Mouse (Mus musculus): ENCODE measurements around the gene Smim5. TPM values are rescaled to one million over a fixed set of nuclear protein-coding genes. Genes with fewer than 3 reads are reported as not detected.
"Not testable (repeated sequence)": the region's sequence is repeated elsewhere in the genome, so short reads cannot be mapped to it uniquely, and the experiment has no call there.

The Smim5 gene
- 6.7 and 8.6 TPM in 2 replicates for polyA plus RNA-seq (2015; fragmentation: Nextera tagmentation; extraction: Ambion mirVana)

DNA sequence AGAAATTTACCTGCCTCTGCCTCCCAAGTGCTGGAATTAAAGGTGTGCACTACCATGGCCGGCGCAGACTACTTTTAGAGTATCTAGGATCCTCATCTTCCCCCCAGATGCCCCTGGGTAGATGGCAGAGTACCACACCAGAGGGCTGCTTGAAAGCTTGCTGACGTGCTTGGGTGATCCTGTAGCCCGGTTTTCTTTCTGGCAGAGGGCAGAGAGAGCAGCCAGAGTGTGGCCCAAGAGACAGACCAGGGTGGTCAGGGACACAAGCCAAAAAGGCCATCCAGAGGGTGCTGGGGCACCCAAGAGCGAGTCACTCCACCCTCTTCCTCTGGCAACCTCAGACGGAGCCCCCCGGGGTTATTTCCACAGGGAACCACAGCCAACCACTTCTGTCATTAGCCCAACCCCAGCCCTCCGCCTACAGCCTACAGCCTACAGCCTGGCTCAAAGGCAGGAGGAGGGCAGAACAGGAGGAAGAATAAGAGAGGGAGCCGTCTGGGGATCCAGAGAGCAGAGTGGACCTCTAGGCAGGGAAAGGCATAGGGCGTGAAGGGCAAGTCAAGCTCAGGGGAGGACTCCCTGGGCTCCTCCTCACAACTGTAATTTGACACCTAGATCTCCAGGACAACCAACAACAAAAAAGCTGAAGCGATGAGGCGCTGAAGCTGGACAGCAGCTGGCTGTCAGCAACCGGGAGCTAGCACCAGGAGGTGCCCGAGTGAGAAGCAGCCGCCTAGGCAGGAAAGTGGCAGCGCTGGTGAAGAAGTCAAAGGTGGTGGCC lies at the start of gene Smim5:
TSS of gene Smim5 (plus strand) at position 481 of the 781 bp plus-strand sequence.
- Histone ChIP-seq H3K36me3 (peaks cover 32% of the 10 kb centered on the region), H3K27me3 (no peaks in the 10 kb centered on the region), H3K9ac (peak within 1 kb of the TSS; percentile 39; the same call in 1 of the 2 replicates), H3K9me3 (no peaks in the 10 kb centered on the region), H3K27ac (0 out of 2 replicates have a peak within 1 kb of the TSS, but pooled peaks have one; percentile 28), H3K4me2 (replicated peaks) (peak within 1 kb of the TSS; percentile 31), H3K4me1 (peaks cover 45% of the 10 kb centered on the region), H3K4me3 (peak within 1 kb of the TSS; percentile 12)
- peak; percentile 49; the same call in 1 of the 2 replicates for ATAC-seq (ENCODE audit: low FRiP score, low read depth)
- WGBS: 33% methylated on average over 16 of the region's 16 CpGs

DNA sequence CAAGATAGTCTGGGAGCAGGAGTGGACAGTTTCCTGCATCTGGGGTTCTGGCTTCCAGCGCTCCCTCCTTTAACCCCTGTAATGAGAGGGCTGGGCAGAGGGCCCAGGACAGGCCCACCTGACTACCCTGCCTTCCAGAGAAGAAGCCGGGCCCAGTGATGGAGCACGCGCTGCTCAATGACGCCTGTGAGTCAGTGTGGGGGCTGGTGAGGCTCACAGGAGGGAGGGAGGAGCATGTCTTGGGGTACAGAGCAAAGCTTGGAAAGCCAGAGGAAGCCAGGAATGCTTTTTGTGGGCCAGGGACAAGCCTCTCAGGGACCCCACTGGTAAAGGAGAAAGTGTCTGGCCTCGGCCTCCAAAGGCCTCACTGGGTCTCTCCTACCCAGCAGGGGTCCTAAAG lies 45.1 kb upstream of the Smim5 start:
- H3K9me3 ChIP-seq: no peaks in the 10 kb centered on the region
- H3K27ac ChIP-seq: no peak overlapping the region
- H3K4me3 ChIP-seq: no peak overlapping the region
- no peak overlapping the region for H3K4me2 ChIP-seq (replicated peaks)
- ATAC-seq (ENCODE audit: low FRiP score, low read depth): no peak
- 84% methylated on average over 6 of the region's 6 CpGs for WGBS
- peaks cover 40% of the 10 kb centered on the region for H3K27me3 ChIP-seq
- peaks cover 15% of the 10 kb centered on the region for H3K36me3 ChIP-seq
- no peak overlapping the region for H3K9ac ChIP-seq
- peaks cover 10% of the 10 kb centered on the region; the same call in 1 of the 2 replicates for H3K4me1 ChIP-seq

DNA sequence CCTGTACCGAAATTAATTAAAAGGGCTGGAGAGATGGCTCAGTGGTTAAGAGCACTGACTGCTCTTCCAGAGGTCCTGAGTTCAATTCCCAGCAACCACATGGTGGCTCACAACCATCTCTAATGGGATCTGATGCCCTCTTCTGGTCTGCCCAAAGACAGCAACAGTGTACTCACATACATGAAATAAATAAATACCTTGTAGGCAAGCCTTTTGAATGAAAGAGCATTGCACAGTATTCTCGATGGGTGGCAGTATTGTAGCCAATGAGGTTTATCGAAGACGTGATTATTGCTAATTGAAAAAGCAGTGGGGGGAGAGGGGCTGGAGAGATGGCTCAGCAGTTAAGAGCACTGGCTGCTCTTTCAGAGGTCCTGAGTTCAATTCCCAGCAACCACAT lies 42.6 kb upstream of the Smim5 start:
- peaks cover 65% of the 10 kb centered on the region for H3K27me3 ChIP-seq
- not testable (repeated sequence) for H3K4me2 ChIP-seq (replicated peaks)

DNA sequence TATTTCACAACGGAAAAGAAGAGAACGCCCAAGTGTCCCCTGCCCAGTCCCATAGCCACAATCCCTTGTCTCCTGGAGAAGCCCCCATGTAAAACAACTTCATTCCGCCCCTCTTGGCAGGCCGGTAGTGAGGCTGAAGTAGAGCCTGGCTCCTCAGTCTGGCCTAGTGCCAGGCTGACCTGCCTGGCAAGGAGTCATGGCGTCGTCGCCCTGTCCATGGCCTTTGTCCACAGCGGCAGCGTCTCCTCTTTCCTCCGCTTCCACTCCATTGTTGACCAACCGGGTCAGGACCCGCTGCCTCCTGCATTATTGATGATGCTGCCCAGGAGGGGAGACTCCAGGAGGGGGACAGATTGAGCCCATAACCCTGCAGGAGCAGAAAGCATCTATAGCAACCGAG lies 41.8 kb upstream of the Smim5 start:
- WGBS: 67% methylated on average over 13 of the region's 13 CpGs
- H3K4me2 ChIP-seq (replicated peaks): peak overlapping the region; percentile 68; the same call in 1 of the 2 replicates
- peaks cover 71% of the 10 kb centered on the region for H3K27me3 ChIP-seq
- H3K36me3 ChIP-seq: no peaks in the 10 kb centered on the region
- H3K4me3 ChIP-seq: 0 out of 2 replicates have a peak overlapping the region, but pooled peaks have one; percentile 47
- no peaks in the 10 kb centered on the region for H3K9me3 ChIP-seq
- no peak for ATAC-seq (ENCODE audit: low FRiP score, low read depth)
- H3K4me1 ChIP-seq: peaks cover 10% of the 10 kb centered on the region; the same call in 1 of the 2 replicates
- no peak overlapping the region for H3K27ac ChIP-seq
- no peak overlapping the region for H3K9ac ChIP-seq

More for the DNA sequence above, 42.6 kb upstream of the Smim5 start:
- H3K4me1 ChIP-seq: peaks cover 10% of the 10 kb centered on the region; the same call in 1 of the 2 replicates
- H3K9ac ChIP-seq; H3K4me3 ChIP-seq; H3K9me3 ChIP-seq; H3K36me3 ChIP-seq; H3K27ac ChIP-seq; ATAC-seq (ENCODE audit: low FRiP score, low read depth): not testable (repeated sequence)
- 86% methylated on average over 4 of the region's 4 CpGs for WGBS

DNA sequence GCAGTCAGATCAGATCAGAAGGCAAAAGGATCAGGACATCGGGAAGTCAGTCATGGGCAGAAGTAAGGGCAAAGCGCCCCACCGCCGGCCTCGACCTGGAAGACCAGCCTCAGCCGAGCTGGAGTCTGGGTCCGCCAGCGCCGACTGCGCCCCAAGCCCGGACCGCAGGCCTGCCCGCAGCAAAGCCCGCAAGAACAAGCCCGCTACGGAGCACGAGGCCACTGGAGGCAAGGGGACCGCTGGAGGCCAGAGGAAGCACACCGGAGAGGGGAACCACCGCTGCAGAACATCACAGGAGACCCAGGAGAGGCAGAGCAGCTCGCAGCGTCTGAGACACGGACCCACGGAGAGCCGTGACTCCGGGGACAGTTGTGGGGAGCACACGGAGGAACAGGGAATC lies 41.4 kb upstream of the Smim5 start, which contains the start of gene Myo15b:
TSS of gene Myo15b (plus strand) at position 53 of the 400 bp plus-strand sequence.
- Histone ChIP-seq H3K27me3 (peaks cover 72% of the 10 kb centered on the region), H3K4me2 (replicated peaks) (peak within 1 kb of the TSS; percentile 68), H3K4me3 (peak within 1 kb of the TSS; percentile 47), H3K9ac (peak within 1 kb of the TSS; percentile 59), H3K27ac (no peak within 1 kb of the TSS), H3K4me1 (peaks cover 10% of the 10 kb centered on the region; the same call in 1 of the 2 replicates), H3K36me3 (no peaks in the 10 kb centered on the region), H3K9me3 (no peaks in the 10 kb centered on the region)
- ATAC-seq (ENCODE audit: low FRiP score, low read depth): no peak
- WGBS: 12% methylated on average over 27 of the region's 27 CpGs

DNA sequence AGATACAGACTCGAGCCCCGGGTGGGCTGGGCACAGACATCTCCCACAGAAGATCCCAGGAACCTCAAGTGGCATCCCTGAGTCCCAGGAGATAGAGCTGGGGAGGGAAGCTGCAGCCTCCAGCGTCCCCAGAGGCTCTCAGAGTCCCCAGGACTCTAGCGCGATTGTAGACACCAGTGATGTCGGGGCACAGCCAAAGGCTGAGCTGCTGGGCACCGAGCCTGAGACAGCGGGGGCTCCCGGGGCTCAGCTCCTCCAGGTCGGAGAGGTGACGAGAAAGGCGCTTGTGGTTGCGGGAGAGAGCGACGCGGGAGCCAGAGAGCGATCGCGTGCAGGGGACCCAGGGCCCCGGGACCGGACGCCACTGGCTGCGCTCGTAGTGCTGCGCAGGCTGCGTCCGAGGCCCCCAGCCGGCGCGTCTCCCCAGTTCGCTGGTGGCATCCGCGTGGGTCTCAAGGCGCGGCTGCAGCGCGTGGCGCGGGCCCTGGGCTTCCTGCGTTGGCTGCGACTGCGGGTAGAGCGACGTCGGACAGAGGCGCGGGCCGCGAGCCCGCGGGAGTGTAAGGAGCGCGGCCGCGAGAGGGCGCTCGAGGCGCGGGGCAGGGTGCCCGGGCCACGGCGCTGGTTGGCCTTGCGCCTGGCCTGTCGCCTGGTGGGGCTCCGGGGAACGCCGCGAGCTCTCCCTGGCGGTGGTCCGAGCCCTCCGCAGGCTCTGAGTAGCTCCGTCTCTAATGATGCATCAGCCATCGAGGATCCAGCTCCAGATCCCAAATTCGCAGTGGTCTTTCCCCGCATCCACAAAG lies 40.4 kb upstream of the Smim5 start:
- H3K9me3 ChIP-seq: no peaks in the 10 kb centered on the region
- H3K4me1 ChIP-seq: peaks cover 10% of the 10 kb centered on the region; the same call in 1 of the 2 replicates
- ATAC-seq (ENCODE audit: low FRiP score, low read depth): peak; percentile 79
- no peaks in the 10 kb centered on the region for H3K36me3 ChIP-seq
- peaks cover 72% of the 10 kb centered on the region for H3K27me3 ChIP-seq
- peak overlapping the region; percentile 68 for H3K4me2 ChIP-seq (replicated peaks)
- peak overlapping the region; percentile 47 for H3K4me3 ChIP-seq
- 2% methylated on average over 53 of the region's 75 CpGs for WGBS
- H3K27ac ChIP-seq: no peak overlapping the region
- peak overlapping the region; percentile 59 for H3K9ac ChIP-seq

DNA sequence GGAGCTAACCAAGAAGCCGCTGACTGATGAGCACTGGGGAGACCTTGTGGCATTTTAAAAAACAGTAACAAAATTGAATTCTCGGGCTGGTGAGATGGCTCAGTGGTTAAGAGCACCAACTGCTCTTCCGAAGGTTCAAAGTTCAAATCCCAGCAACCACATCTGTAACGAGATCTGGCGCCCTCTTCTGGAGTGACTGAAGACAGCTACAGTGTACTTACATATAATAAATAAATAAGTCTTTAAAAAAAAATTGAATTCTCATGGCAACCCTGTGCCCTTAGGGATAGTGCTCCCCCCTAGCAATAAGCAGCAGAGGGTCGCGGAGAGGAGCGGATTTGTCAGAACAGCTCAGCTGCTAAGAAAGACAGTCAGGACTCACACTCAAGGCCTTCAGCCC lies 35.9 kb upstream of the Smim5 start:
- no peak overlapping the region for H3K27ac ChIP-seq
- H3K27me3 ChIP-seq: peaks cover 40% of the 10 kb centered on the region
- WGBS: 86% methylated on average over 8 of the region's 8 CpGs
- no peak overlapping the region for H3K9ac ChIP-seq
- ATAC-seq (ENCODE audit: low FRiP score, low read depth): no peak
- peaks cover 6% of the 10 kb centered on the region; the same call in 1 of the 2 replicates for H3K4me1 ChIP-seq
- H3K36me3 ChIP-seq: no peaks in the 10 kb centered on the region
- H3K9me3 ChIP-seq: no peaks in the 10 kb centered on the region
- H3K4me3 ChIP-seq: no peak overlapping the region
- no peak overlapping the region for H3K4me2 ChIP-seq (replicated peaks)

DNA sequence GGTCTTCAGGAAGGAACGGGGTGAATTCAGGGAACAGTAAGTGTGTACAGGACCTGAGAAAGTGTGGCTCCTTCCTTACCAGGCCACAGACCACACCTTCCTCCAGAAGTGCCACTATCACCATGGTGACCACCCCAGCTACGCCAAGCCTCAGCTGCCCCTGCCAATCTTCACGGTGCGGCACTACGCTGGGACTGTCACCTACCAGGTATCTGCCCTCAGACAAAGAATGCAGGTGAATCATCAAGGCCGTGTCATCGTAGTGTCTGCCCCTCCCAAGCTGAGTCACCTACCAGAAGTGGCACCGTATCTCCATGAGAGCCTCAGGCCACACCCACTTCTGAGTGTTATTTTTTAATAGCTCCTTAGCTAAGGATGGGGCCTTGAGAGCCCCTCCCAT lies 30.4 kb upstream of the Smim5 start:
- ATAC-seq (ENCODE audit: low FRiP score, low read depth): no peak
- Histone ChIP-seq H3K4me2 (replicated peaks) (no peak overlapping the region), H3K27me3 (no peaks in the 10 kb centered on the region), H3K27ac (no peak overlapping the region), H3K4me1 (no peaks in the 10 kb centered on the region), H3K4me3 (no peak overlapping the region), H3K9ac (no peak overlapping the region), H3K9me3 (no peaks in the 10 kb centered on the region; the same call in 1 of the 2 replicates), H3K36me3 (no peaks in the 10 kb centered on the region)
- WGBS: 80% methylated on average over 8 of the region's 8 CpGs

DNA sequence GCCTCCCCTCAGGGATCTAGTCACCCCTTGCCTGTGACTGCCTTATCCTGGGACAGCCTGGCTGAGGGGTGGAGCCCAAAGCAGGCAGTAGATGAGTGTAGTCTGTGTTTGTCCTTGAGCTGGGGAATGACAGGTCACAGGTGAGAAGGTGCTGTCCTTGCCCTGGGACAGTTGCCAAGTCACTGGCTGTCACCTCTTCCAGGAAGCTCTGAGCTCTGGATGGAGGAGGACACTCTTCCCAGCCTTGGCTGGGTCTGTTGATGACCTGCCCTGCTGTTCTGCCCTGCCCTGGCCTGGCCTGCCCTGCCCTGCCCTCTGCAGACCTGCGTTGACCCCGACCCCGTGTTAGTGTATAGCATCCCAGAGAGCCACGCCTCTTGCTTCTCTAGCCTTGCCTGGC lies 27.3 kb upstream of the Smim5 start:
- no peaks in the 10 kb centered on the region; the same call in 1 of the 2 replicates for H3K9me3 ChIP-seq
- no peak overlapping the region for H3K9ac ChIP-seq
- H3K4me1 ChIP-seq: no peaks in the 10 kb centered on the region
- H3K27ac ChIP-seq: no peak overlapping the region
- no peaks in the 10 kb centered on the region for H3K36me3 ChIP-seq
- H3K4me3 ChIP-seq: no peak overlapping the region
- no peaks in the 10 kb centered on the region for H3K27me3 ChIP-seq
- ATAC-seq (ENCODE audit: low FRiP score, low read depth): no peak
- no peak overlapping the region for H3K4me2 ChIP-seq (replicated peaks)
- 62% methylated on average over 4 of the region's 4 CpGs for WGBS

DNA sequence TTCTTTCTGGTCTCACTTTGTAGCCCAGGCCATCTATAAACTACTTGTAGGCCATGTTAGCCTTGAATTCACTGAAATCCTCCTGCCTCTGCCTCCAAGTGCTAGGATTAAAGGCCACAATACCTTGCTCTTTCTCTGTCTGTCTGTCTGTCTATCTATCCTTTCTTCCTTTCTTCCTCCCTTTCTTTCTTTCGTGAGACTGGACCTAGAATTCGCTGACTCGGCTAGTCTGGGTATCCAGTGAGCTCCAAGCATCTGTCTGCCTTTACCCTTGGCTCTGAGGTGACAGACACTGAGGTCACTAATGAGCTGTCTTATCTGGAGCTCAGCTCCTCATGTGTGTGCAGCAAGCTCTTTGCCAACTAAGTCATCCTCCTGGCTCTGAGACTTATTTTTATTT lies 23.8 kb upstream of the Smim5 start:
- no peaks in the 10 kb centered on the region for H3K27me3 ChIP-seq
- no peak overlapping the region for H3K4me3 ChIP-seq
- no peaks in the 10 kb centered on the region for H3K4me1 ChIP-seq
- no peaks in the 10 kb centered on the region for H3K36me3 ChIP-seq
- ATAC-seq (ENCODE audit: low FRiP score, low read depth): no peak
- H3K4me2 ChIP-seq (replicated peaks): no peak overlapping the region
- no peak overlapping the region for H3K27ac ChIP-seq
- H3K9ac ChIP-seq: no peak overlapping the region
- no peaks in the 10 kb centered on the region for H3K9me3 ChIP-seq
- 93% methylated on average over 3 of the region's 3 CpGs for WGBS

DNA sequence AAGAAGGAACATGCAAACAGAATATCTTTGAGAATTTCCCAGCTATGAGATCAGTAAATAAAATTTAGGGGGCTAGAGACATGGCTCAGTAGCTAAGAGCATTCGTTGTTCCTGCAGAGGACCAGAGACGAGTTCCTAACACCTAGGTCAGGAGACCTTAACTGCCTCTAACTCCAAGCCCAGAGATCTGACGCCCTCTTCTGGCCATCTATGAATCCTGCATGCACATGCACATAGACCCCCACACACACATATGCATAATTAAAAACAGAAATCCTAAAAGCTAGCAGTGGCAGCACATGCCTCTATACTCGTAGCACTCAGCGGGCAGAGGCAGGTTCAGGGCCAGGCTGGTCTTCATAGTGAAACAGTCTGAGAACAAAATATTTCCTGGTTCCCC lies 23.3 kb upstream of the Smim5 start:
- Histone ChIP-seq H3K4me1 (no peaks in the 10 kb centered on the region), H3K27ac (no peak overlapping the region), H3K27me3 (0 out of 2 replicates have a peak, but pooled peaks cover under 1% of the 10 kb centered on the region), H3K4me2 (replicated peaks) (no peak overlapping the region), H3K9me3 (no peaks in the 10 kb centered on the region), H3K9ac (no peak overlapping the region), H3K36me3 (no peaks in the 10 kb centered on the region), H3K4me3 (no peak overlapping the region)
- ATAC-seq (ENCODE audit: low FRiP score, low read depth): no peak
- 63% methylated on average over 5 of the region's 5 CpGs for WGBS

Data from limb, embryonic 13.5 days (tissue).